Mouse (Mus musculus) cerebellum, adult 2 months (tissue): ENCODE results near the gene Chuk.

Experiments
- CTCF ChIP-seq: fragments of 200-500 bp; IDR thresholded peaks from 2 replicates; pipeline ENCODE4 v1.5.1; 2011; ENCODE audit warnings: low read depth, mild to moderate bottlenecking, control low read depth, low read length, moderate library complexity, borderline replicate concordance; ENCODE audit not compliant: insufficient read depth
- POLR2A ChIP-seq: fragments of 200-500 bp; IDR thresholded peaks from 2 replicates; pipeline ENCODE4 v1.6.1; 2011; ENCODE audit warnings: low read length, control low read depth, borderline replicate concordance; ENCODE audit not compliant: insufficient read depth

GRCm38 (mm10) chr19:44111706-44112105 is 4.4 kb upstream of the Chuk start:
- TF ChIP-seq CTCF (0 out of 2 replicates have a peak, but pooled peaks have one; percentile 31), POLR2A (no peak)
